Mouse (Mus musculus) right cerebral cortex, postnatal 10 days (tissue): ENCODE data around the gene Syt14.

ENCODE experiments used
- DNase-seq, 2 experiments: peaks; one replicate each; pipeline ENCODE4 v3.0.0; 2021; ENCODE audit warnings: low spot score in 2 of 2

The Syt14 gene

DNA sequence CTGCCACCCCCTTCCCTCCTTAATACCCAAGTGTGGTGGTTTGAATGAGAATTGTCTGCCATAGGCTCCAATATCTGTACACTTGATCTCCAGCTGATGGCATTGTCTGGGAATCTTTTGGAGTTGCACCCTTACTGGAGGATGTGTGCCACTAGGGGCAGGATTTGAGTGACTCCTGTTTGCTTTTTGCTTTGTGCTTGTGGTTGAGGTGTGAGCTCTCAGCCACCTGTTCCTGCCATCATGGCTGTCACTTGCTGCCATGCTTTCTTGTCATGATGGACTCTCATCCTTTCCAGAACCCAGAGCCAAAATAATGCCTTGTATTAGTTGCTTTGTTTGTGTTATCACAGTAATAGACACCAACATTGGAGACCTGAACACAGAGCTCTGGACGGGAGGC is 165.8 kb downstream of the Syt14 start:
- no peak for DNase-seq

DNA sequence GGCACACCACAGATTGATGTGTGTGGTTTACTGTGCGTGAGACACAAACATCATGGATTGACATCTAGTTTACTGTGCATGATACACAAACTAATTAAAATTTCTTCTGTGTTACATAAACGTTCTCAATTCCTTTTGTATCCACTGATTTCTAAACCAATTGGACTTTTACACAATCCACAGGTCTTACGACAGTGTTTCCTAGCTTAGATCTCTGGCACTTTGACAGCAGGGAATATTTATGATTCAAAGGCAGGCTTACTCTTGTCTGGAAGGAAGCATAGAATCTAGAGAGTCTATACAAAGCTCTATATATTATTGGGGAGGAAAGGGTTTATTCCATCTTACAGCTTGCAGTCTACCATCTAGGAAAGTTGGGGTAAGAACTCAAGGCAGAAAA is 171.1 kb downstream of the Syt14 start:
- no peak for DNase-seq

DNA sequence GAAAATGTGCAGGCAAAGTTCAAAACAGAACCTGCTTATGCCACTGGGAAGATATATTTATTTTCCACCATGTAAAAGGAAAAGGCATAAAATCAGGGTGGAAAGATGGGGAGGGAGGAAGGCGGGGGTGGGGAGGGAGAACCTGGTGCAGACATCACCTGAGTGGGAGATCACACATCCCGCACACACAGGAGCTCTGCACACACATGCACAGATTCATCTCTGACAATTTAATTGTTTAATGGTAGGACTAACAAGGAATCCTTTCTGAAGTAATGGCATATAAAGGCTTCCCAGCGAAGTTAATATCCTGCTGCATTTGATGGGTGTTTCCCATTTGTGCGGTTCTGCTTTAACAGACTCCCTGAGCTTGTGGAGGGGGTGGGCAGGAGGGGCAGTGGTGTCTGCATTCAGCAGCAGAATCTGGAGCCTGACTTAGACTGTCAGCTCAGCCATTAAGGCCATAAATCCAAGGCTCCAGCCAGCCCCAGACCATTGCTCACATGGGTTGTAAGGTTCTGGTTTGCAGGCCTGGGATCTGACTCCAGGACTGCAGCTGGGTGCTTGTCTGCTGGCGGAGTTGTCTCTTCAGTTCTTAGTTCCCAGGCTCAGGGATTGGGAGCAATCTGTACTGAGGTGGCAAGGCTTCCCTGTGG is 174.1 kb downstream of the Syt14 start:
- DNase-seq = no peak

DNA sequence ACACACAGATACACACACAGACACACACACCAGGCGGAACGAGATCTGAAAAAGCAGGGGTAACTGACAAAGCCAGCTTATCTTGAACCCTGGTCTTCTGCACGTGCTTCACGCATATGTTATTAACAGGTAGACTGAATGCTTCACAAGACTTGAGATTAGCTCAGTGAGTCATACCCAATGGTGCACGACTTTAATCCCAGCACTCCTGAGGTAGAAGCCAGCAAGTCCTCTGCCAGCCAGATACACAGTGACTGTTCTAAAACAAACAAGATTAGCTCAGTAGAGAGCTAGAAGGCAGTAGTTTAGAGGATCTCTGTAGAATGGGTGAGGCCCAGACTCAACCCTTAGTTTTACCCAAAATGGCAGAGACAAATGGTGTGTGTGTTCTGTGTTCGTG is 175.3 kb downstream of the Syt14 start:
- DNase-seq = no peak

DNA sequence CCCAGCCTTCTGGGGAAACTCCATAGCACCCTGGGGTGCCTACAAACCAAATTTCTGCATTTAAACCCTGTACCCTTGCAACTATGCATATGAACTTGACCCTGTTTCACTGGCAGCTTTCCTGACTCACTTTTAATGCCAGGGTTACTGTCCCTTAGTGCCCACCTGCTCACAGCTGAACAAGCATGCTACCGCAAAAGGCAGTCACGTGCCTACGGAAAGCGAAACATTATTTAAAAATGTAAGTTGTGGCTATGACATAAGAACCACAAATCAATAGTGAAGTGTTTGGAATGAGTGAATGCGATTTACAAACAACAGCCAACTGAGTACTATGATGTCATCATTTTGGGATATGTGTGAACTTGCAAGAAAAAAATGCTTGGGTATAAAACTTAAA is 178.0 kb downstream of the Syt14 start:
- no peak for DNase-seq

DNA sequence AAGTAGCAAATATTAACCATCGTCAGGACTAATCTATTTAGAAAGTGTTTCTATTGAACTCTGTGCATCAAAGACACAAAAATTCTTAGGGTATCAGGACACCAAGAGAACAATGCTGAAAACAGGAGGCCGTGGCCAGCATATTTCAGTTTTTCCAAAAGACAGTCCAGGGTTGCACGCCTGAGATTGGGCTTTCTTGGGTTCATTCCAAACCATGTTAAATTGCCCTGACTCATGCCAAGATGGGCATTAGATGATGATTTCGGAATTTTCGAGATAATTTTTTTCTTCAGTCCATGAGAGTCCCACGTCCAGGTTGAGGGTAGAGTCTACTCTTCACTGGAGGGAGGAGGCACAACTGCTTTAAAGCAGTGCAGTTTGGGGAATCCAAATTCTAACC is 178.6 kb downstream of the Syt14 start:
- DNase-seq = no peak

DNA sequence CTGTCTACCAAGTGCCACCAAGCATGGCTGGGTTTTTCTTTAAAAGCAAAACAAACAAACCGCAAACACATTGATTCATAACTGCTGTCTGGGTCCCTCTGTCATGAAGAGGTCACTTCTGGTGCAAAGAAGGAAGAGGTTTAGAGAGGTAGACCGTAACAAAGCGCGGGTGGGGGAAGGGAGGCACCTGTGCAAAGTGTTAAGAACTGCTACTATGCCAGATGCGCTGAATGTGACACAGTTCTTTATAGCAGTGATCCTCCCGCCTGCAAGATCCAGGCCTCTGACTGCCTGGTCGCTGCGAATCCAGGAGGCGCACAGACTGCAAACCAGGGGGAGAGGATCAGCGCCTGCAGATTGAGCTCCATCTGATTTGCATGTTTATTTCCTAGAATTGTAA is 179.2 kb downstream of the Syt14 start:
- peak in 1 of 2 experiments; percentile 45 for DNase-seq

DNA sequence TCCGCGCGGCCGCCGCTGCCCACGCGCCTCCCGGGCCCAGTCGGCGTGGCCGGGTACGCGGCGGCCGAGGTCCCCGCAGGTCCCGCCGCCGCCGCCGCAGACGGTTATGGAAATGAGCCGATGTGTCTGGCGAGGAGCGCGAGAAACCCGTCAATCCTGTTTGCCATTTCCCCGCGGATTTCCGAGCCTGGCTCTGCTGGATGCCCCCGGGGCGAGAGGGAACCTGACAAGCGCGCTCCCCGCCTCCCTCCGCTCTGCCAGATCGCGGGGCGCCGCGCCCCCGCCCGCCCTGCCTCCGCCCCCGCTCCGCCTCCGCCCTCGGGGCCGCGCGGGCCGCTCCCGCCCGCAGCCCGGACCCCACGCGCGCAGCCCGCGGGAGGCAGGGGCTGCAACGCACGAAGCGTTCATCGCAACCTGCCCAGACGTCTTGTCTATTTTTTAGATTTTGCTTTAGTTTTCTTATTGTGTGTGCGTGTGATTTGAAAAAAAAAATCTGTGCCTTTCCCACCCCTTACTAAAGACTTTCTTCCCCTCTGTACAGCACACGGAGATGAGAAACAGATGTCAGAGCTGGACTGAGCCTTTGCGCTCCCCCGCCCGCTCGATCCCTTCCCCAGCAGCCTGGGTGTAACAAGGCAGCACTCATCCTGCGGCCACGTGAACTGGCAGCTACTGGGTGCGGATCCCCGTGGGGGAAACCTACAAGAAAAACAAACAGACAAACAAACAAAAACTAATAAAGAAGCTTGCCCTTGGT is 179.9 kb downstream of the Syt14 start, which contains the start of gene Sertad4:
Gene Sertad4, minus strand, starts transcription at position 283 of the 757 bp plus-strand sequence.
- peak; percentile 60 to 66 for DNase-seq

DNA sequence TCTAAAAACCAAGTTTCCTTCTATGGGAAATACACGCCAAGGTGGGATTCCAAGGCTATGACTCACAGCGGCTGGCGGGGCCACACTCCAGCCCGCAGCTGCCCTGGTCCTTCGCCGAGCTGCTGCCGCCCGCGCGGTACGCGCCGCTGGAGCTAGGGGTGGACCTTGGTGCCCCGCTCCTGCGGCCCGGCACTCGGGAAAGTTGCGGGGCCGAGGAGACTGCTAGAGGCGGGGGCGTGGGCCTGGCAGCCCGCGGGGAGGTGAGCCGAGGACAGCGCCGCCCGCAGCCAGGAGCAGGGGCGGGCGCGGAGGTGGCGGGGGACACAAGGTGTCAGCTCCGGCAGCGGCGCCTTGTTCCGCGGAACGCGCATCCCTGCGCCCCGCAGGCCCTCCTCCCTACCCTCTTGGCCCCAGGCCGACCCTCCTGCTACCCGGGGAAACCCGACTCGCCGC is 180.7 kb downstream of the Syt14 start:
- DNase-seq = peak; percentile 56 to 58

DNA sequence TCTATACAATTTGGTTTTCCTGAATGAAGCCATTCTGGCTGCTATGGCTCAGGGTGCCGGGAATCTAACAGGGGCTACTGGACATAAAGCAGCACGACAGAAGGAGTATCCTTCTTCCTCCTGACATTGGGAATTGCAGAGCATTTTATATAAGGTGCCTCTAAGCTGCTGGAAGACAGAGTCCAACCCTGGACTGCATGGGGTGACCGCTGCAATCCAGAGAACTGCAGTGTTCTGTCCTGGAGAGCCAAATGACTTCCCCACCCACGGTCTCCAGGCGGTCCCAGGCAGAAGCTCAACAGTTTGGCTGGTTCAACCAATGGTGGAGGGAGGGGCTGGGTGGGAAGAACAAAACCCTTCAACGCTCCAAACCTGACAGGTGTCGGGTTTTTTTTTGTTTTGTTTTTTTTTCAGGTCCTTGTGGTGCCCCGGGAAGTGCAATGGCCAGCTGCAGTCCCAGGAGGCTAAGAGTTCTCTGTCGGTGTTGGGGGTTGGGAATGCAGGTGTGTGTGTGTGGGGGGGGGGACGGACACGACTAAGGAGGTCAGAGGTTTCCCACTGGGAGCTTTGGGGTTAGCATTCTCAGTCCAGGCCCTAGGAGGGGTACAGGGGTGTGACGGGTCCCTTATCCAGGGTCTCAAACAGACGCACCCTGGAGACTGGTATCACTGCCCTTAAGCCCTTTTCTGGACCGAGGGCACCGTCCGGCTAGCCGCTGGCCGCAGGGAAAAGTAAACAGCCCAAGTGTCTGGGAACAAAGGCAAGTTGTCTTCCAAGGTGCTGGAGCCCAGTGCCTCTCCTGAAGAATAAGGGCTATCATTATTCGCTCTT is 181.4 kb downstream of the Syt14 start:
- no peak for DNase-seq

DNA sequence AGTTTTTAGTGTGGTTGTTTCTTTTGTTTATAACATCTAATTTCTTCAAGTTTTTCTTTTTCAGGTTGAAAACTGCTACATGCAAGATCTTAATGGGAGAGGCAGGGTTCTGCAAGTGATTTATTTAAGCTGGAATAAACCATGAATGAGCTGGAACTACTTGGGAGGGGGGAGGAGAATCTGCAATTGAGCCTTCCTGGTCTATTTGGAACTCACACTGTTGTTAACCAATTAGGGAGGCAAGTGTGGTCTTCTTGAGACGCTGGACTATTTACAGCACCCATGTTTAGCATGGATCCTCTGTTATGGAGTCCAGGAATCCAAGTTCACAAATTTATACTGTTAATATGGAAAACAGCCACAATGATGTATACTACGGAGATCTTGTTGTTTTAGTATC is 182.1 kb downstream of the Syt14 start:
- DNase-seq = no peak

DNA sequence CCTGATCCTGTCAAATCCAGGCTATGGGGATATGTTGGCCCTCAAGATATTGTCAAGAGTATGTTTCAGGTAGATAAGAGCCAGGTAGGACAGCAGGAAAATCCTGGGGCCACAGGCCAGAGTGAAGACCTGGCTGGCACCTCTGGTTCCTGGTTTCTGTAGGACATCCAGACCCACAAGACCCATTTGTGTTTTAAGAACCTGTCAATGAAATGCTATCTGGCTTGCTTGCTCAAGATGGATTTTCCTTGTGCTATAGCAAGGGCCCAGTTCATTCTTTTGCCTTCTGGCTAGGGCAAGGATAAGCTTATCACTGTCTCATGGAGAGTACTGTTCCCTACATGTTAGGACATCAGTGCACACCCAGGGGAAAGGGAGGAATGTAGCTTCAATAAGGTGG is 183.5 kb downstream of the Syt14 start:
- no peak for DNase-seq

DNA sequence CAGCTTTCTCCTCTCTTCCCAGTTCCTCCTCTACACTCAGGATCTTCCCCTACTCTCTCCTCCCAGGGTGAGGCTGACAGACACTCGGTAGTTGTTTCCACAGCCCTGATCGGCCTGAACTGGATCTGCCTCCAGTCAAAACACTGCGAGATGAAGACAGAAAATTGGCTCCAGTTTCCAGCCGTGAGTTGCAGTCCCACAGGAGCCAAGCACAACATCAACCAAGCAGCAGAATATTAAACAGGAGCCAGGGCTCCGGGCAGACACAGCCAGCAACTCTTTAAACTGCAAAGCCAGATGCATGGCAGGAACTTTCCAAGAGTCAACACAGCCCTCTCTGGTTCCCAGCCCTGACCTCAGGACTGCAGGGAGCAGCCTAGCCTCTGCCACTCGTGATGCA is 183.9 kb downstream of the Syt14 start:
- peak; percentile 65 to 66 for DNase-seq

DNA sequence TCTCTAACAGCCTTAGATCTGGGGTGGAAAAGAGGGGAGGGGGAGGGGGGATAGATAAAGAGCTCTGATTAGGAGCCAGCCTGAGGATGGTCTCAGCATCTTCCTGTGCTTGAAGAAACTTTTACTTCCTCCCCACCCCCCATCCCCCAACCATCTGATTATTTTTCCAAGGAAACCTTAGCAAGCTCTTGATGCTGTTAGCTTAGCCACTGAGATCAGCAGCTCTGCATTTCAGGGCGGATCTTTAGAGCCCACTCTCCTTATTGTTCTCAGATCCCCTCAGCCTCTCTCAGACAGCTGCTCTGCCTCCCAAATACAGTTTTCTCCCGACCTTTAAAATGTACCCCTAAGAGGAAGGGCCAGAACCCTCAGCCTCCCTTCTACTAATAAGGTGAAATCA is 184.4 kb downstream of the Syt14 start:
- no peak for DNase-seq

DNA sequence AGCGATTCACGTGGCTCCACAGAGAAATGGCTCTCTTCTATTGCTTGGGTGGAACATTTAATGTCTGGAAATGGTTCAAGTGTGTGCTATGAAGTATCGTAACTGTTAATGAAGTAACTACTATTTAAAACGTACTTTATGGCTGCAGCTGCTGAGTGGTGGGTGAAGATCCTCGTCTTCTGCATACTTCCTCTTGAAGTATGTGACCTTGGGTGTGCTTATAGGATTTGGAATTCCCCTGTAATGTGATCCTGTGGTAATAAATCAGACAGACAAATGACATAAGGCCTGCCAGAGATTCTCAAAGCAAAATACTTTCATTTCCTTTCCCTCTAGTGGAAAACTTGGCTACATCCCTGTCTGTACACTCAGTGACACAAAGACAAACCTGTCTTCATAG is 186.0 kb downstream of the Syt14 start:
- DNase-seq = no peak

DNA sequence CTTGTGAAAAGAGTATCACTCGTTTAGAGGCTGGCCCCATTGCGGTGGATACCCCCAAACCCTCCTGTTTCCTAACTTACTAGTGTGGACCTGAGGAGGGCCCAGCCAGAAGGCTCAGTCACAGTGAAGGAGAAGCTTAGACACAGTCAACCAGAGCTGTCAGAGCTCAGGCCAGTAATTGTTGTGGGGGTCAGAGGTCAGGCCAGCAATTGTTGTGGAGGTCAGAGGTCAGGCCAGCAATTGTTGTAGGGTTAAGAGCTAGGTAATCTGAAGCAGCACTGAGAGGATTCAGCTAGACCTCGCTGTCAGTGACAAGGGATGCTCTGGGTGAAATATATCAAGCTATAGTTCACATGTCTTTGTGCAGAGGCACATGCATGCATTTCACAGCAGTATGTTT is 188.3 kb downstream of the Syt14 start:
- peak in 1 of 2 experiments; percentile 27 for DNase-seq
